Mouse (Mus musculus) forebrain, embryonic 16.5 days (tissue): ENCODE data around the gene Gm11487. TPM values are rescaled to one million over a fixed set of nuclear protein-coding genes. Genes with fewer than 3 reads are reported as not detected.
"Not testable (repeated sequence)": the region's sequence is repeated elsewhere in the genome, so short reads cannot be mapped to it uniquely, and the experiment has no call there.

Source experiments
- ATAC-seq: fragments of 200-750 bp; cut with Nextera tagmentation; 2 replicates; pipeline ENCODE4 v1.8.0; 2017; ENCODE audit warnings: mild to moderate bottlenecking, moderate library complexity
- H3K27ac ChIP-seq: fragments of 300-500 bp; sonication (generic); 2 replicates; pipeline ENCODE4 v1.5.1; 2014; ENCODE audit warnings: low read length, control low read depth
- H3K27me3 ChIP-seq: fragments of 300-500 bp; sonication (generic); replicated peaks from 2 replicates; pipeline ENCODE4 v1.6.1; 2014; ENCODE audit warnings: low read length; ENCODE audit not compliant: control insufficient read depth, insufficient read depth
- H3K36me3 ChIP-seq: fragments of 300-500 bp; sonication (generic); 2 replicates; pipeline ENCODE4 v1.6.1; 2014; ENCODE audit not compliant: control insufficient read depth, insufficient read depth
- H3K4me1 ChIP-seq: fragments of 300-500 bp; sonication (generic); replicated peaks from 2 replicates; pipeline ENCODE4 v1.6.1; 2014; ENCODE audit warnings: low read length; ENCODE audit not compliant: control insufficient read depth, insufficient read depth
- H3K4me2 ChIP-seq: fragments of 300-500 bp; sonication (generic); 2 replicates; pipeline ENCODE4 v1.6.1; 2014; ENCODE audit warnings: mild to moderate bottlenecking, low read length, control low read depth
- H3K4me3 ChIP-seq: fragments of 300-500 bp; sonication (generic); replicated peaks from 2 replicates; pipeline ENCODE4 v1.5.1; 2014; ENCODE audit warnings: mild to moderate bottlenecking, low read length, control low read depth
- H3K9ac ChIP-seq: fragments of 300-500 bp; sonication (generic); replicated peaks from 2 replicates; pipeline ENCODE4 v1.6.1; 2014; ENCODE audit warnings: low read depth, low read length, control low read depth
- H3K9me3 ChIP-seq: fragments of 300-500 bp; sonication (generic); 2 replicates; pipeline ENCODE4 v1.6.1; 2016; ENCODE audit warnings: low read length; ENCODE audit not compliant: control insufficient read depth
- WGBS: fragments of 180-500 bp; shearing (Covaris S2); extraction: QIAGEN DNeasy Blood & Tissue Kit; methylation state at CpG from one replicate; pipeline ENCODE4 v1.1.7; 2014; 5-methylcytosine and 5-hydroxymethylcytosine counted together
- polyA plus RNA-seq: library from polyadenylated mRNA; unstranded; fragments of >200 nt; fragmentation: Nextera tagmentation; extraction: Ambion mirVana; gene quantifications from 2 replicates; pipeline ENCODE4 v1.2.1, GENCODE M21; 2015

Gm11487 gene
- not detected in 2 replicates for polyA plus RNA-seq

- H3K4me1 ChIP-seq, H3K9ac ChIP-seq, H3K9me3 ChIP-seq, H3K4me2 ChIP-seq, H3K4me3 ChIP-seq, H3K27me3 ChIP-seq, H3K36me3 ChIP-seq, H3K27ac ChIP-seq, ATAC-seq: not testable (repeated sequence)
- WGBS: 91% methylated on average over 4 of the region's 4 CpGs
Observed at GRCm38 (mm10) chr4:73404972-73405371, at the start of gene Gm11487. Gm11487 (minus strand) TSS chr4:73405072.

GRCm38 (mm10) chr4:73444715-73445114 lies 39.8 kb upstream of the Gm11487 start:
- WGBS: 58% methylated on average over 7 of the region's 7 CpGs
- Histone ChIP-seq H3K4me3 (no peak overlapping the region), H3K9me3 (no peaks in the 10 kb centered on the region), H3K4me1 (no peaks in the 10 kb centered on the region), H3K4me2 (no peak overlapping the region), H3K27me3 (no peaks in the 10 kb centered on the region), H3K36me3 (no peaks in the 10 kb centered on the region), H3K27ac (no peak overlapping the region), H3K9ac (no peak overlapping the region)
- ATAC-seq: 0 out of 2 replicates have a peak, but pooled peaks have one; percentile 28

DNA sequence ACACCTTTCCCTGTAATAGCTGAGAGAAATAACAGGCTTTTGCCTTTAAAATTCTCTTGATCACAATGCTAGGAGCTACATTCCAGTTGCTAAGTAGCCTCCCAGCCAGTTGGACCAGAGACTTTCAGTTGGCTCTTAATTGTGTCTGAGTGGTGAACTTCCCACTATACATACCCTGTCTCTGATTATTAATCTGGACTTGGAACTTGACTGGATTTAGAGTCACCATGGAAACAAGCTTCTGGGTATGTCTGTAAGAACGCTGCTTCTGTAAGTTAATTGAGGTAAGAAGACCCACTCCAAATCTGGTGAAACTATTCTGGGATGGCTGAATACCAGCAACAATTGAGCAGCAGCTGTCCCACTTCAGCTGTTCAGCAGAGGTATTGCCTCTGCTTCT lies 37.7 kb upstream of the Gm11487 start:
- H3K4me2 ChIP-seq: no peak overlapping the region
- H3K9ac ChIP-seq: no peak overlapping the region
- ATAC-seq: no peak
- no peak overlapping the region for H3K27ac ChIP-seq
- no peaks in the 10 kb centered on the region for H3K9me3 ChIP-seq
- no peaks in the 10 kb centered on the region for H3K27me3 ChIP-seq
- no peak overlapping the region for H3K4me3 ChIP-seq
- no peaks in the 10 kb centered on the region for H3K36me3 ChIP-seq
- 13% methylated on average over 1 of the region's 1 CpGs for WGBS
- H3K4me1 ChIP-seq: no peaks in the 10 kb centered on the region

GRCm38 (mm10) chr4:73425903-73426302 lies 21.0 kb upstream of the Gm11487 start:
- Histone ChIP-seq H3K27ac (no peak overlapping the region), H3K4me3 (no peak overlapping the region), H3K27me3 (no peaks in the 10 kb centered on the region), H3K9ac (no peak overlapping the region), H3K9me3 (no peaks in the 10 kb centered on the region), H3K4me1 (no peaks in the 10 kb centered on the region), H3K36me3 (no peaks in the 10 kb centered on the region), H3K4me2 (no peak overlapping the region)
- peak; percentile 82 for ATAC-seq
- 69% methylated on average over 3 of the region's 3 CpGs for WGBS

- no peaks in the 10 kb centered on the region for H3K9me3 ChIP-seq
- H3K27ac ChIP-seq: no peak overlapping the region
- no peak overlapping the region for H3K9ac ChIP-seq
- H3K4me2 ChIP-seq: no peak overlapping the region
- H3K4me1 ChIP-seq: no peaks in the 10 kb centered on the region
- H3K27me3 ChIP-seq: no peaks in the 10 kb centered on the region
- no peak for ATAC-seq
- 95% methylated on average over 12 of the region's 12 CpGs for whole genome bisulfite sequencing
- no peak overlapping the region for H3K4me3 ChIP-seq
- no peaks in the 10 kb centered on the region for H3K36me3 ChIP-seq
Observed at GRCm38 (mm10) chr4:73423049-73423448, 18.2 kb upstream of the Gm11487 start.

DNA sequence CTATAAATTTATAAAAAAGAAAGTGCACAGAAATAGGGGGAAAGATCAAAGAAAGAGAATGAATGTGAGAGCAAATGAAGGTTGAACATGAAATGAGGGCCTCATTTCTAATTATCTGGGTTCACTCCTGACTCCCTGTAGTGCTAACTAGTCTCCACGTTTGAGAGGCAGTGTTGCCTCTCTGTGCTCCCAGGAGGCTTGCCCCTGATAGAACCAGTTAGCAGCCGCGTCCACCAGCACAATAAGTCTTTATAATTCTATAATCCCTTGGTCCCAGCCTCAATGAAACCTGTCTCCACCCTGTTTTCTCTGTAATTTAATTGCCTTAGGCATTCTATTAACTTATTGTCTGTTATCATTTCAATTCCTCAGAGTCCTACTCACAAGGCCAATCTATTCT lies 38.3 kb downstream of the Gm11487 start:
- Histone ChIP-seq H3K27me3 (no peaks in the 10 kb centered on the region), H3K36me3 (no peaks in the 10 kb centered on the region), H3K4me1 (no peaks in the 10 kb centered on the region), H3K4me2 (no peak overlapping the region), H3K9ac (no peak overlapping the region), H3K4me3 (no peak overlapping the region), H3K9me3 (no peaks in the 10 kb centered on the region), H3K27ac (no peak overlapping the region)
- WGBS: 3% methylated on average over 3 of the region's 3 CpGs
- ATAC-seq: no peak

Other genes with a start within 250 kb of the Gm11487 start
- gene Gm11238, start 202.8 kb upstream of the Gm11487 start, polyA plus RNA-seq: not detected in 2 replicates
- gene Gm11237, start 217.9 kb upstream of the Gm11487 start, polyA plus RNA-seq: not detected in 2 replicates
- not detected in 2 replicates for gene Gm11236, start 233.0 kb upstream of the Gm11487 start, polyA plus RNA-seq